Mouse (Mus musculus) right cerebral cortex, adult 18-20 months (tissue): ENCODE results near the gene Pkd1l3.
A peak's percentile ranks its signal among the peaks of the same experiment; 100 is the strongest.

Source experiments
- DNase-seq: peaks from one replicate; pipeline ENCODE4 v3.0.0; 2022; ENCODE audit warnings: mixed read lengths

Pkd1l3 gene

DNA sequence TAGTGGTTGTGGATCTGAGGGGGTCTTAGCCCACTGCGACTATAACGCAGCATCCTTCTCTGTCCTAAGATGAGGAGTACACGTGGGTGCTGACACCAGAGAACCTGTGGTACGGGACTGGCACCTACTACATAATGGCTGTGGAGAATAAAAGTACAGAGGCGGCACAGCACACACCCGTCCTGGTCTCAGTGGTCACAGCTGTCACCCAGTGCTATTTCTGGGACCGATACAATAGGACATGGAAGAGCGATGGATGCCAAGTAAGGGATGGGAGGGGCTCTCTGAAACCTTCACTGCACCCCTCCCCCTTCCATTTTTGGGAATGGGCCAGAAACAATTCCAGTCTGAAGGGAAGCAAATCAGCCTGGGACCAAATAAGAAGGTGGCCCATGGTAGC lies 20.8 kb downstream of the Pkd1l3 start:
- DNase-seq, result no peak

DNA sequence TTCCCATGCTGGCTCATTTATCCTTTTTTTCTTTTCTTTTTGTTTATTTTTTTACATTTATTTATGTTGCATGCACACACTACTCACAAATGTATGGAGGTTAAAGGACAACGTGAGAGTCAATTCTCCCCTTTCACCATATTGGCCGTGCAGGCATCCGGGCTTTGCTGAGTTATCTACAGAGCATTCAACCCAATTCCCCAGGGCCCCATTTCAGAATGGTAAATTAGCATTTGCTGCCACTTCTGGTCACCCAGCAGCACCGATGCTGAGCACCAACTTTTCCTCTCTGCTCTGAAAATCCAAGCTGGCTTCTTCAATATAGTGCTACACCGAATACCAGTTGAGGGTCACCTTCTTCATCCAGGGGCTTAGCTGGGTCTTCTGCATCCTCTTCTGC lies 24.5 kb downstream of the Pkd1l3 start:
- DNase-seq, result no peak

- no peak for DNase-seq
These were observed 26.1 kb downstream of the Pkd1l3 start for GRCm38 (mm10) chr8:109640410-109640809.

DNA sequence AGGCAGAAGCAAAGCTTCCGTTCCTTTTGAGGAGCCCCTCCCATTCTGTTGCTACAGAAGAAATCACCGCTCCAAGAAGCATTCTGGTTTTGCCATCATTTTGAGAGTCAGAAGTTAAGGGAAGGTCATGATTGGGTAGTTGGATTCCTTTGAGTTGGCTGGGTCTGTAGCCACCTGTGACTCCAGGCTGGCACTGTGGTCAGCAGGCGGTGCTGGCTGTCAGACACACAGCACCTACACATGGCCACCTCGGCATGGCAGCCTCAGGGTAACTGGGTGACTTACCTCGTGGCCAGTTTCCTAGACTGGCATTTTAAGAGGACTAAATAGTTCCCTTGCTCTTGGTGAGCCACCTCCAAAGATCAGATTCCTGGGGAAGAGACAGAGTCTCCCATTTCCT lies 26.9 kb downstream of the Pkd1l3 start:
- no peak for DNase-seq

- no peak for DNase-seq
These were observed 33.0 kb downstream of the Pkd1l3 start for GRCm38 (mm10) chr8:109647331-109647730.

DNA sequence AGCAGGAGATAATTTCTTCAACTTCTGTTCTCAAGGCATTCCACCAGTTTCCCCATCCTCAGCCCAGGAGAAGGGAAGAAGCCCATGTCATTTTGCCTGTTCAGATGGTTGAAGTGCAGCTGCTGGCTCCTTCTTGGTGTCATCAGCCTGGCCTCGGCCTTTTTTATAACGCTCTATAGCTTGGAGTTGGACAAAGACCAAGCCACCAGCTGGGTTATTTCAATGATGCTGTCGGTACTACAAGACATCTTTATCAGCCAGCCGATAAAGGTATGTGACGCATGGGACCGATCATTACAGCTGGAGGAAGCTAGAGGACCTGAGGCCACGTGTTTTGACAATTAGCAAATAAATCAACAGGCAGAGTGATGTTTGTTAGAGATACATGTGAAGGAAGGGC lies 34.2 kb downstream of the Pkd1l3 start:
- DNase-seq, result no peak

GRCm38 (mm10) chr8:109650801-109651200 lies 36.5 kb downstream of the Pkd1l3 start:
- no peak for DNase-seq

- DNase-seq, result peak; percentile 48
These were observed 42.5 kb downstream of the Pkd1l3 start for GRCm38 (mm10) chr8:109656860-109657259.

DNA sequence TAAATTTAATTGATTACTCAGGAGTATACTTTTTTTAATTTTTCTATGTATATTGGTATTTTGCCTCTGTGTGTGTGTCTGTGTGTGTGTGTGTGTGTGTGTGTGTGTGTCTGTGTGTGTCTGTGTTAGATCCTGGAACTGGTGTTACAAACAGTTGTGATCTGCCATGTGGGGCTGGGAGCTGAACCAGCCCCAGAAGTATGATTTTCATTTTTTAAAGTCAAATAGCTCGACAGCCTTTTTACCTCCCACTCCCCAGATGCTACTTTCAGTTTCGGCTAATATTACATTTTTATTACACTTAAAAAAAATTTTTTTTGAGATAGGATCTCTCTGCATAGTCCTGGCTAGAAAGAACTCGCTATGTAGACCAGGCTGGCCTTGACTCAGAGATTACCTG lies 48.0 kb downstream of the Pkd1l3 start:
- DNase-seq, result no peak

DNA sequence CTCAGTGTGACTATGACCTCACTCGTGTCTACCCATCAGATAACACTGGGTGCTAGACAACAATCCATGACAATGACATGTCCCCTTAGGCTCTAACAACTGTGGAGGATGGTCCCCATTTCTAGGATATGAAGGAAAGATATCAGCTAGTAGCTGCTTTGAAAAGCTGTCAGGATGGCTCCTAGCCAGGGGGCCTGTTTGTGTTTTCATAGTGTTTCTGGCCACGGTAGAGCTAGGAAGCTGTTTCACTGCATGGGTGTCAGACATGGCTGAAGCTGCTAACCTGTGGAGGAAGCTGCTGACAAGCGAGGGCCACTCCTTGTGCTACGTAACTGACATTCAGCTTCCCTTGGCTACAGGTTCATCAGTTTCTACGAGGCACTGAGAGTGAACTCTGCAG lies 52.3 kb downstream of the Pkd1l3 start:
- DNase-seq, result no peak

DNA sequence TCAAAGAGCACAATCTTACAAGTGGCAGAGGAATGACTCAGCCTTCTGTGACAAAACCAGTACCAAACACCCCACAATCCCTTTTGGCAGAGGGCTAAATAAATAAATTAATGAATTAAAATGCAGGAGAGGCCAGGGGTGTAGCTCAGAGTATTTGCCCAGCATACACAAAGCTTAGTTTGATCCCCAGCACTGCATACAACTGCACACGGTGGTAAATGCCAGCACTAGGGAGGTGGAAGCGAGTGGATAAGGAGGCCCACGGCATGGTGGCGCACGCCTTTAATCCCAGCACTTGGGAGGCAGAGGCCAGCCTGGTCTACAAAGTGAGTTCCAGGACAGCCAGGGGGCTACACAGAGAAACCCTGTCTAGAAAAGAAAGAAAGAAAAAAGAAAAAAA lies 58.3 kb downstream of the Pkd1l3 start:
- no peak for DNase-seq

DNA sequence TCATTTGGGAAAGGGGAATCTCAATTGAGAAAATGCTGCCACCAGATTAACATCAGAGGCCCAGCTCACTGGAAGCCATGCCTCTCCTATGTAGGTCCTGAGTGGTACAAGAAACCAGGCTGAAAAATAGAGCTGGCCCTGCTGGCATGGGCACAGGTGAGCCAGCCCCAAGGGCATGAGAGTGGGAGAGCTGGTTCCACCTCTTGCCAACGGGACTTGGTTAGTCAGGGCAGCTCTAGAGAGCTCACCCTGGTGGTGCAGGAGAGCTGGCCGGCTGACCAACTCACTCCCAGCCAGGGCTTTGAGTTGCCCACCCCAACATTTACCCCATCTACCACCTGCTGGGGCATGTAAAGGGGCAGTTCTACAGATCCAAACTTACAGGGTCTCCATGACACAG lies 59.3 kb downstream of the Pkd1l3 start:
- DNase-seq, result no peak

DNA sequence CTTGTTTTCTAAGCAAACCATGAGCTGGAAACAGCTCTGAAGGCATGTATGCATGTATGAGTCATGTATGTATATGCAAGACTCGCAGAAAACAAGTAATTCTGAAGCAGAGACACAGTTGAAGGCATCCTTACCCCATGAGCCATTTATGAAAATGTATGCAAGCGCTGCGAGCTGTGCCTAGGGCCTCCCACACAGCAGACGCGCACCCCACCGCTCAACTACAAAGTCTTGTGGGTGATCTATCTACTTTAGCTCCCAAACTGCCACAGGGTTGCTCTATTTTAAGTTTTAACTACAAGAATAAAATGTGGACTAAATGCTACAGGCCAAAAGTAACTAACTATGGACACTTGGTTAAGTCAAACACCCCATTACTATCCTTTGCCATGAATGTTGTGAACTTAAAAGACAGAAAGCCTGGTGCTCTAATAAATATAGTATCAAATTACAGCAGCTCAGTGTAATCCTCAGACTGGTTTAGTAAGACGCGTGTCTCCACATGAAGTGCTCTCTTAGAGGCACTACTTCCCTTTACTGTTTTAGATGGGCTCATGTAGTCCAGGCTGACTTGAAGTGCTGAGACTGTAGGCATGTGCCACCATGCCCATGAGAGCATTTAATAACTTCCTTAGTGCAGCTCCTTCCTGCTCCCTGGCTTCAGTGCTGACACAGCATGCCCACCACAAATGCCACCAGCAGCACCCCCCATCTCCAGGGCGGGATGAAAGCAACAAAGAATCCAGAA lies 61.8 kb downstream of the Pkd1l3 start:
- DNase-seq, result peak; percentile 80

- DNase-seq, result no peak
These were observed 67.2 kb downstream of the Pkd1l3 start for GRCm38 (mm10) chr8:109681535-109681934.

DNA sequence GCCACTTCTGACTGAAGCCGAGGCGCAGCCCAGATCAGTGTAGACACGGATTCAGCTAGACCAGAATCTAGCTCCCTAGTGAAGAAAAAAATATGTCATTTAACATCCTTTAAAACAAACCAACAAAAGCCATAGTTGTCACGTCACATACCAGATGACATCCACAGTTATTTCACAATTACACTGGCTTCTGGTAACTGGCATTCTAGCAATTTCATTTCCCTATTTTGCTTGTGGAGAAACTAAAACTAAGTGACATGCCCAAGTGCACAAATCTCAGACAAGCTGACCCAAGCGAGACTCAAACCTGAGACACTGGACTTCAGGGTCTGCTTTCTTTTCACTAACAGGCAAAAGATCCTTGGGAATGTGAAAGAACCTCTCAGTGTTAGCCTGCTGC lies 67.8 kb downstream of the Pkd1l3 start:
- DNase-seq, result no peak

GRCm38 (mm10) chr8:109687248-109687647 lies 72.9 kb downstream of the Pkd1l3 start:
- no peak for DNase-seq

DNA sequence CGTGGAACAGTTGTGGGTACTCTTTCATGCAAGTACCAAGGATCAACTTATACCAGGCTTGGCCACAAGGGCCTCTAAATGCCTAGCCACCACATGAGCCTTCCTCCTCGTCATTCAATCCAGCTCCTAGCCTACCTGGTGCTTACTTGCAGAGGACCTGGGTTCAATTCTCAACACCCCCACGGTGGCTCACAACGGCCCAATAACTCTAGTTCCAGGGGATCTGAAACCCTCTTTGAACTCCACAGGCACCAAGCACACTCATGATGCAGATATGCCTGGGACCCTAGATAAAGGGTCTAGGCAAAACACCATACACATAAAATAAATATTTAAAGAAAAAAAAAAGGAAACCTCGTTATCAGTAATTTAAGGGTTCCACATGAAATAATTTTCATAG lies 77.5 kb downstream of the Pkd1l3 start:
- DNase-seq, result no peak

- DNase-seq, result no peak
These were observed 78.3 kb downstream of the Pkd1l3 start for GRCm38 (mm10) chr8:109692443-109693145.

GRCm38 (mm10) chr8:109693146-109693900 lies 79.0 kb downstream of the Pkd1l3 start, which contains the start of gene Ist1:
TSS of gene Ist1 (minus strand) at chr8:109693260.
- DNase-seq, result peak; percentile 98

- DNase-seq, result no peak
These were observed 79.8 kb downstream of the Pkd1l3 start for GRCm38 (mm10) chr8:109694154-109694553.

GRCm38 (mm10) chr8:109697754-109698153 lies 83.4 kb downstream of the Pkd1l3 start:
- DNase-seq, result no peak

DNA sequence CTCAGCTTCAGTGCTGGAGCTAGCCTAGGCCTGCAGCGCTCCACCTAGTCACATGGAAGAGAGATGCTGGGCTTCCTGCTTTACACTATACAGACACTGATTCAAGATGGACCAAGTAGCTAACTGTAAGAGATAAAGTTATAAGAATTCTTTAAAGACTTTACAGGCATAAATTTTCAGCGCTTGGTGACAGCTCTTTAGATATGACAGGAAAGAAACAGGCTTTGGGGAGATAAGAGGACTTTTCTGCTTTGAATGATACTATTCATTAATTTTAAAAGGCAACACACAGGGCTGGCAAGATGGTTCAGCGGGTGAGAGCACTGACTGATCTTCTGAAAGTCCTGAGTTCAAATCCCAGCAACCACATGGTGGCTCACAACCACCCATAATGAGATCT lies 84.2 kb downstream of the Pkd1l3 start:
- no peak for DNase-seq

GRCm38 (mm10) chr8:109704565-109705319 lies 90.4 kb downstream of the Pkd1l3 start:
- no peak for DNase-seq
